Mouse (Mus musculus) urinary bladder, postnatal 14 days (tissue): ENCODE measurements around the gene Taf1a.
A peak's percentile ranks its signal among the peaks of the same experiment; 100 is the strongest.

ENCODE experiments used
- DNase-seq: peaks from one replicate; pipeline ENCODE4 v3.0.0; 2021; ENCODE audit warnings: low spot score

The Taf1a gene

DNA sequence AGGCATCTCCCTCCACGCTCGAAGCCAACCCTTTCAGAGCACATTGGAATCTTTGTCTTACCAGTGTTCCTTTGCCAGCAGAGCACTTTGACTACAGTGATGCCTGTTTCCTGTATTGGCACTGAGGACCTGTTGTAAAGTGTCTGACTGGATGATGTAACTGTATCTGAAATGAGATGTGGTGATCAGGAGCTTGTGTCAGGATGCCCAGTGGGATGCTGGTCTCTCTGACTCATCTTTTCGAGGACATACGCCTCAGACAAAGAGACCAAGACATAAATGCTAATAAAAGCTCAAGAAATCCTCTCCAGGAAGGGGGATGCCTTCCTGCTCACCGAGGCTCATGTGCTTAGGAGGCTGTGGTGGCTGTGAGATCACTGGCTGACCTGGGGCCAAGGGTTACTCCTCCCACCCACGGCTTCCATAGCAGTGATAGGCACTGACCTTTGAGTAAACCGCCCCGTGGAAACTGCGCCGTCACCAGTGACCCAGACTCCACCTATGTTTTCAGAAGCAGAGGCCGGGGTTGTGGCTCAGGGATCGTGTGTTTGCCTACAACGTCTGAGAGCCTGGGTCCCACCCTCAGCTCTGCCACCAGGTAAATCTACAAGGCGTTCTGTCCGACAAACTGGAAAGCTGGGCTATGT is 25.4 kb downstream of the Taf1a start:
- no peak for DNase-seq

DNA sequence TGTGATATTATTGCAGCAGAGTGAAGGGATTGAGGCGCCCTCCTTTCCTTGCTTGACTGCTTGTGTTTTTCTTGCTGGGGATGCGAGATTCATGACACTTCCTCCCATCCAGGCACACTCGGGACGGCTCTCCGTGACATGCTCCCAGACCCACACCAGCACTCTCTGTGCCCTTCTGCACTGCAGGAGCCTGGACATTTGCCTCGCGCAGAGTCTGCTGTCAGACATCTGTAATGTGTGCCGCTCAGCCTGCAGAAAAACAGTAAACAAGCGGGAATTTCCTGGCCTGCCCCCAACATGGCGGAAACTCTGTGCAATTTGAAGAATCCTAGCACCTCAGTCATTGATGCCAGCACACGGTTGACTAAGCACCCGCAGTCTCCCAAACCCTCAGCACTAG is 29.1 kb downstream of the Taf1a start, which contains the start of gene Hhipl2:
Gene Hhipl2 (plus strand): TSS at position 343 of the 400 bp plus-strand sequence.
- DNase-seq: no peak

GRCm38 (mm10) chr1:183419741-183420140 is 31.0 kb downstream of the Taf1a start:
- DNase-seq: no peak

GRCm38 (mm10) chr1:183420296-183420695 is 31.5 kb downstream of the Taf1a start:
- DNase-seq: no peak

DNA sequence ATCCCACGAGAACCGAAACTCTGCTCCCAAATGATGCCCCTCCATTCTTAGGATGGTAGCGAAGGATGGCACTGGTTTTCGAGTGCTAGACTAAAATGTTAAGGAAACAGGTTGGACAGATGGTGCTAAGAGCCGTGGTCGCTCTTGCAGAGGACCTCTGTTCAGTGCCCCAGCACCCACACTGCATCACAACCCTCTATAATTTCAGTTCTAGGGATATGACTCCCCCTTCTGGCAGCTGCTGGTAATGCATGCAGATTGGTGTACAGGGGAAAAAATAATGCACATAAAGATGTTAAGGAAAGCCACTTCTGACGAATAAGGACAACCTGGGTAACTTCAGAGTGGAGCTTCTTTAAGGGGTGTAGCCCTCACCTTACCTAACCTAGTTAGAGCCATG is 35.3 kb downstream of the Taf1a start:
- no peak for DNase-seq

DNA sequence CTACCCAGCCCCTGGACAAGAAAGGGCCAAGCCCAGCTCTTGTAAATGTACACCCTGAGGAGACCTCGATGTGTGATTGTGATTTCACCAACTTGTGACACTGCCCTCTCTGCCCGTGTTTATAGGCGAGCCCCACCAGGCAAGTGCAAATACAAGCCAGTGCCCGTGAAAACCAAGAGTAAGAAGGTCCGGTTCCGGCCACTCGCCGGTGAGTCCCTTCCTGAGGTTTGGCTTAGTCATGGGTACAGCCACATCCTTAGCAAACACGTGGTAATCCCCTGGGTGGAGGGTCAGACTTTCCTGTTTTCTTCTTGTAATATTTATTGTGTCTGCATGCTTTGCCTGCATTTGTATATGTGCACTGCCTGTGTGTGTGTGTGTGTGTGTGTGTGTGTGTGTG is 46.1 kb downstream of the Taf1a start:
- no peak for DNase-seq

- peak; percentile 84 for DNase-seq
Observed at GRCm38 (mm10) chr1:183439036-183439435, 50.3 kb downstream of the Taf1a start.

GRCm38 (mm10) chr1:183442015-183442774 is 53.4 kb downstream of the Taf1a start:
- DNase-seq: peak; percentile 89

DNA sequence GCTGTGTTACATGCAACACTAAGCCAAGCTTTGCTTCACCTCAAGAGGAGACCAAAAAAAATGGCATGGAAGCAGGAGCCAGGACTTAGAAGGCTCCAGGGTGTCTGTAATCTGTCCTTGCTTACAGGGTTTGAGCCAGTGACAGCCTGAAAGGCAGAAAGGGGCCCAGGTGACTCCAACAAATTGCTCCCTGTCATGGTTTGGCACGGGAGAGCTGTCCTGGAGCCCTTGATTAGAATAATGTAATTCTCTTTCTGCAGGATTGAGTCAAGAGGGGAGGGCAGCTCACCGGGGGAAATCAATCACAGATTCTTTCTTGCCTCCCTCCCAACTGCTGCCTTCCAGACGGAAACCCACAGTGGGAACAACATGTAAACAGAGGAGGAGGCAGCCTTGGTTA is 64.3 kb downstream of the Taf1a start:
- DNase-seq: no peak
